Mouse (Mus musculus) gastrocnemius, postnatal 36 days (tissue): ENCODE measurements around the gene Slc7a6os. TPM values are rescaled to one million over a fixed set of nuclear protein-coding genes. Genes with fewer than 3 reads are reported as not detected.
"Not testable (repeated sequence)": the region's sequence is repeated elsewhere in the genome, so short reads cannot be mapped to it uniquely, and the experiment has no call there.

ENCODE experiments used
- DNase-seq, 2 experiments: peaks; one replicate each; pipeline ENCODE4 v3.0.0; 2022
- intact Hi-C: fragments of 180-260 bp; cut with DNase I; formaldehyde crosslinking; loops from one replicate; pipeline ENCODE4 v1.15.1; 2025
- long read RNA-seq, 2 experiments: library from polyadenylated mRNA; stranded (forward); transcript quantifications; one replicate each; pipeline ENCODE4 v2.0.0; 2021
- total RNA-seq, 2 experiments: library from RNA; stranded (reverse); gene quantifications; 2 replicates each; pipeline ENCODE4 v1.2.3; 2021

Gene Slc7a6os
- 1 to 10 TPM; 7.2 to 8.1 TPM for total RNA-seq
- long read RNA-seq, experiment 1, partial matches to known transcripts: 1 of 4 reads
- long read RNA-seq, experiment 1, other reads (novel, unspliced or antisense): 2 of 4 reads
- long read RNA-seq, experiment 2, partial matches to known transcripts: 0 of 5 reads
- long read RNA-seq, experiment 2, other reads (novel, unspliced or antisense): 1 of 5 reads

DNA sequence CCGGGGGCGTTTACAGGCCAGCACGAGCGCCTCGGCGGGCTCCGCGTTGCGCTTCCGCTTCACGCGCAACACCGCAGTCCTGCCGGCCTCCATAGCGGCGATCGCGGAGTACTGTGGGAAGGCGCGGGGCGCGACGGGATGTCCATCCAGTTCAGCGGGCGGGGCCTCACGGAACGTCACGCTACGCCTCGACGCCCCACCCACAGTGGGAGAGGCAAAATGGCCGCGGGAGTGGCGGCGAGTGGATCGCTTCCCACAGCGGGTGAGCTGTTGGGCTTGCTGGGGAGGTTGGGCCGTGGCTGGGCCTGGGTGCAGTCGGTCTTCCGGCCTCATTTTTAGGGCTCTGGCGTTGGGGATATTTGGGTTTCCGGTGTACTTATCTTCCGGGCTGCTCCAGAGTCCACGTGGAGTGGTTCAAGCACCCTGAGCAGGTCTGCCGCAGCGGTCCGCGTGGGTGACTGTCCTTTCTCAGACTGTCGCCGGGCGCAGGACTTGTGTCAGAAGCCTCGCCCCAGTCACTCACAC is at the start of gene Slc7a6os, which contains the start of gene Prmt7:
TSS of gene Slc7a6os (minus strand) at position 115 of the 525 bp plus-strand sequence.
TSS of gene Prmt7 (plus strand) at position 116 of the 525 bp plus-strand sequence.
- intact Hi-C loops: no loop called here
- DNase-seq: peak; percentile 91 to 93

GRCm38 (mm10) chr8:106259579-106260255 is 49.0 kb upstream of the Slc7a6os start:
- intact Hi-C loops: no loop called here
- DNase-seq: no peak

DNA sequence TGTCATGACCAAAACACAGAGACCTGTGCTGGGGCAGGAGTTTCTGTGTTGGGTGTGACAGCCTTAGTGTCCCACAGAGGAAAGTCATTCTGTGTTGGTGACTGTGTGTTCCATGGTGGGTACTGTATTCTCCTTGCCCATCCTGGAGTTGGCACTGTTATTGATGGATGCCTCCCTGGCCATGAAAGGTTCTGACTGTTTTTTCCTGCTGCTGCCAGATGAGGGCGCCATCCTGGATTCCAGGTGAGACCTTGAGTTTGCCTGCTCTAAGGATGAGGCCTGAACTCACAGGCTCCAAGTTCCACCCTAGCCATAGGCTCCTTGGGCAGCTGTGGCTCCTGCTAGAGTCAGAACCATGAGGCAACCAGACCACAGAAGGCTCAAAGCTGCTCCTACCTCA is 47.4 kb upstream of the Slc7a6os start:
- intact Hi-C loops: no loop called here
- DNase-seq: no peak

GRCm38 (mm10) chr8:106250186-106250585 is 39.5 kb upstream of the Slc7a6os start:
- intact Hi-C loops: no loop called here
- DNase-seq: no peak

DNA sequence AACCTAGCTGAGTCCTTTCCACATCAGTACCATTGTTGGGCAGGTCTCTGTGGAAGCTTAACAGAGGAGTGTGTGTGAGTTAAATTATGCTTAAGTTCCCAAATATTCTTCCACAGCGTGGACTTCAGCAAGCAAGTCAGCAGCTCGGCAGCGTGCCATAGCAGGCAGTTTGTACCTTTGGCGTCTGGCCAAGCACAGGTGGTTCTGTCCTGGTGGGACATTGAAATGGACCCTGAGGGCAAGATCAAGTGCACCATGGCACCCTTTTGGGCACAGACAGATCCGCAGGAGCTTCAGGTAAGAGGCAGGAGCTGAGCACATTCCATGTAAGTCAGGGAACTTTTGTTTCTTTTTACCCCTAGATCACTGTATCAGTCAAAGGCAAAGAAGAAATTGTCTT is 26.4 kb upstream of the Slc7a6os start:
- DNase-seq: no peak
- intact Hi-C loops: no loop called here

DNA sequence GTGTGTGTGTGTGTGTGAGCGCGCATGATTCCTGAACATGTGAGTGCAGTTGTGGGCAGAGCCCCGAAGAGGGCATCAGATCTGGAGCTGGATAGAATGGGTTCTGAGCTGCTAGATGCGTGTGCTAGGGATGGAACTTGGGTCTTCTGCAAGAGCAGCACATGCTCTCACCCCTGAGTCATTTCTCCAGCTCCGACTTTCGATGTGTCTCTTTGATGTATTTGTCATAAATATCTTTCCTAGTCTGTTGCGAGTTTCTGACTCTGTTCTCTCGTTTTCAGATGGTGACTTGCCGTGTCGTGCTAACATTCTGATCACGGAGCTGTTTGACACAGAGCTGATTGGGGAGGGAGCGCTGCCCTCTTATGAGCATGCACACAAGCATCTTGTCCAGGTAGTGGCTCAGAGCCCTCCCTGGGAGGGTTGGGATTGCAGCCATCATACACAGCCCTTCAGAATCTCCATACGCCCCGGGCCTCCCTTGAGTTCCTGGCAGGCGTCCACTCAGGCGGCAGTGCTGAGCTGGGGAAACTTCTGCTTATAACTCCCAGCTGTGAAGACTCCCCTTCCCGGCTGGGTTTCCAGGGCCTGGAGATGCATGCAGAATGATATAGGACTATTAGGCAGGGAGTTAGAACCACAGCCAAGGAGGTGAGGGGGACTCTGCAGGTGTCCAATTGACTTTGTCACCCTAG is 24.0 kb upstream of the Slc7a6os start:
- DNase-seq: no peak
- intact Hi-C loops: no loop called here

DNA sequence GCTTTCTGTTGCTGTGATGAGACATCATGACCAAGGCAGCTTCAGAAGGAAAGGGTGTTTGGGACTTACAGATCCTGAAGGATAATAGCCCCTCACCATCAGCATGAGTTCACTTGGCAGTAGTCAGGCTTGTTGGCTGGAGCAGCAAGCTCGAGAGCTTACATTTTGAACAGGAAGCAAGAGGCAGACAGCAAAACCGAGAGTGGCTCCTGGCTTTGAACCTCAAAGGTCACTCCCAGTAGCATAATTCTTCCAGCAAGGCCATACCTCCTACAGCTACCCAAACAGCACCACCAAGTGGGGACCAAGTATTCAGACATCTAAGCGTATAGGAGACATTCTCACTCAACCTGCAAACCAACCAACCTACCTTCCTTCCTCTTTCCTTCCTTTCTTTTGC is 22.0 kb upstream of the Slc7a6os start:
- DNase-seq: no peak
- intact Hi-C loops: no loop called here

GRCm38 (mm10) chr8:106231536-106231935 is 20.8 kb upstream of the Slc7a6os start:
- DNase-seq: no peak
- intact Hi-C loops: no loop called here

GRCm38 (mm10) chr8:106226589-106226988 is 15.9 kb upstream of the Slc7a6os start:
- intact Hi-C loops: no loop called here
- peak in 1 of 2 experiments; percentile 24 for DNase-seq

DNA sequence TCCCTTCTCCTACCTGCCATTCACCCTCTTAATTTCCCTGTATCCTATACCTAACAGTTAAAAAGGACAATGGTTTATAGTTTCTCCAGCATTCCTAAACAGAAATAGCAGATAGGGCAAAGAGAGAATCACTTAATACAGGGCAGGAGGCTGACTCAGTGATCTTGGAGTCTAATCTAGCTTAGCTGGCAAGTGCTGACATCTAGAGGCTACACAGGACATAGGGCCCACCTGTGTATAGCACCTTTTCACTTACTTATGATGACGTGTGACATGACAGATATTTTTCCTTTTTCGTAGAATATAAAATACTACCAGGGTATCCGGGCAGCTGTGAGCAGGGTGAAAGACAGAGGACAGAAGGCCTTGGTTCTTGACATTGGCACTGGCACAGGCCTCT is 8.9 kb upstream of the Slc7a6os start:
- intact Hi-C loops: no loop called here
- no peak for DNase-seq

GRCm38 (mm10) chr8:106213959-106214358 is 3.2 kb upstream of the Slc7a6os start:
- intact Hi-C loops: no loop called here
- no peak for DNase-seq

- no peak for DNase-seq
- intact Hi-C loops: no loop called here
These were observed 686 bp upstream of the Slc7a6os start for GRCm38 (mm10) chr8:106211421-106211820.

DNA sequence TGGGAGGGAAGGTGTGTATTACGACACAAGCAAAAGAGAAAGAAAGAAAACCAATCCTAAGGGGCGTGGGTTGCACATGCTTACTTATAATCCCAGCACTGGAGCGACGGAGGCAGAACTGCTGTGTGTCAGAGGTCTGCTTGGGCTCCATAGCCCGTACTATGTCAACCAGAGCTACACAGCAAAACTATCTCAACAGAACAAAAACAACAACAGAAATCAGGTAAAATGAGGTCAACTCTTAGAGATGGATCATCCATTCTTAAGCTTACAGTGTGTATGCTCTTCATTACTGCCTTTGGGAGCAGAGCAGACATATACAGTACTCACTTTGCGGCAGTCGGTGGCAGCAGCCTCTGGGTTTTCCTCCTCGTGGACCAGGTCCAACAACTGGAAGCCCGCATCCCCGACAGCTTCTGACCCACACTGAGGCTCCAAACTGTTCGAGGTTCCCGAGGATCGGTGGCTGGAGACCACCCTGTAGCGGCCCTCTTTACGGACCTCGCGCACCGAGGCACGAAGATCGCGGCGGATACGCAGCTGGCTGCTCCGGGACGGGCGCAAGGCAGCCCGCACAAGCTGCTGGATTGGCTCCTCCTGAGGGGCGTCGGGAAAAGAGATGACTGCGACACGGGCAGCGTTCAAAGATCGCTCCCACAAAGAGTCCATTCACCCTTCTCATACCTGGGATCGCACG is 552 bp downstream of the Slc7a6os start:
- no peak for DNase-seq
- intact Hi-C loops: no loop called here

DNA sequence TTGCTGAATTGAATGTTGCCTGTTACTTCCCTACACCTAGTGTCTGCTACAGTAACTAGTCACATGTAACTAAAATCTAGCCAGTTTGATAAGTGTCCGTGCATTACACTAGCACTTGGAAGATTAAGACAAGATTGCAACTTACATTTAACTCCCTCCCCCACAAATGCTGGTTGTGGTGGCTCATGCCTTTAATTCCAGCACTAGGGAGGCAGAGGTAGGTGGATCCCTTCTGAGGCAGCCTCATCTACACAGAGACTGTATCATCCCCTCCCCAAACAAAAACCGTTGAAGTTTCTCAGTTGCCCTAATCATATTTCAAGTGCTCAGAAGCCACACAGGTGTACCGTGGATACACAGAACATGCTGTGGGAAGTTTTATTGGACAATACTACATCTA is 11.1 kb downstream of the Slc7a6os start:
- intact Hi-C loops: loop anchor here (2.0 kb wide), 1 partner anchor 59 kb away; no protein-coding TSS in a partner anchor
- DNase-seq: not testable (repeated sequence)

DNA sequence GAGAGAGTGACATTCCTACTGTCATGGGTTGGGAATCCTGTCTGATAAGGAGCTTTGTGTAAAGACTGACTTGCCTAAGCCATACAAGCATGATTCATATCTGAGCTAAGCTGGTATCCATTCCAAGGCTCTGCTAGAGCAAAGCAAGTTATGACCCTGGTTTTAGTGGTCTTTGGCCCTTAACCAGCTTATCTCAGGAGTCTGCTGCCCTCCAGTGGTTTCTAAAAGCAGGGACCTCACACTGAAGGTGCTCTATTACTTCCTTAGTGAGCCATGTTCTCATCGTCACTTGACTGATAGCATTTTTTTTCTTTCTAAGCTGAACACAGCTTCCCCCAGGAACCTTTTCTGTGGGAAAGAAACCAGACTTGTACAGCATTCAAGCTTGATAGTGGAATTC is 12.0 kb downstream of the Slc7a6os start:
- intact Hi-C loops: loop anchor here (2.0 kb wide), 1 partner anchor 58 kb away; no protein-coding TSS in a partner anchor
- no peak for DNase-seq

GRCm38 (mm10) chr8:106194062-106194461 is 16.7 kb downstream of the Slc7a6os start:
- intact Hi-C loops: no loop called here
- DNase-seq: no peak

- intact Hi-C loops: no loop called here
- no peak for DNase-seq
These were observed 17.6 kb downstream of the Slc7a6os start for GRCm38 (mm10) chr8:106193162-106193561.

DNA sequence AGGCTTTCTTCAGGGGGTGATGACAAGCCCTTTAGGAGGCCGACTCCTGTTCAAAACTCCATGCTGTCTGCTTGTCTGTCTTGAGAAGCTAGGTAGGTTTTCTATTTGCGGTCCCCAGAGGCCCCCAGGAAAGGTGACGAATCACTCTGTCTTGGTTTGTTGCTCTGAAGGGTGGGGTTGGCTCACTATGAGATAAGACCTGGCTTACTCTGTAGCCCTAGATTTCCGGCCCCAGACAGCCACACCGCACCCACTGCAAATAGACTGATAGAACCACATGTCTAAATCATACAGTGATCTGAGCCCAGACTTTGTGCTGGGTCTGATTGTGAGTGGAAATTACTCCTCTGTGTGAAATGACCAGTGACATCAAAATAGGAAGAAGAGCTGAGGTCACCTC is 19.1 kb downstream of the Slc7a6os start:
- intact Hi-C loops: no loop called here
- no peak for DNase-seq

DNA sequence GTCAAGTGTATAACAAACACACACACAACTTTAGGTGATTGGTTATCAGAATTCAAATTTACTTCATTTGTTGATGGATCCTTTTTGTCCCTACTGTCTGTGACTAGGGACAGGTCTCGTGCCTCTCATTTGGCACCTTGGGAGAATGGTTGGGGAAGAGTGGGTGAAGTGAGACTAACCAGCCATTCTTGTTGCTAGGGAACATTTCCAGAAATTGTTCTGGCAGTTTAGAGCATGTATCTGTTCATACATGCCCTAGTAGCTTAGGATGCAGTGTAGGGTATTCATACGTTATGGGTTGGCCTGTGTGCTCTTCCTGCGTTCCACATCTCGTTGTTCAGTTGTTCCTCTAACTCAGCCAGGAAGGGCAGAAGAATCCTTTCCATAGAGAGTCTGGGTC is 21.6 kb downstream of the Slc7a6os start:
- DNase-seq: no peak
- intact Hi-C loops: no loop called here

GRCm38 (mm10) chr8:106186394-106186793 is 24.3 kb downstream of the Slc7a6os start:
- no peak for DNase-seq
- intact Hi-C loops: no loop called here
